Mouse (Mus musculus) liver, adult 2 months (tissue): ENCODE data around the gene Podxl2.

ENCODE experiments used
- CTCF ChIP-seq: fragments of 200-500 bp; IDR thresholded peaks from 2 replicates; pipeline ENCODE4 v1.5.1; 2011; ENCODE audit warnings: low read depth, low read length, control low read depth
- POLR2A ChIP-seq: fragments of 200-500 bp; IDR thresholded peaks from 2 replicates; pipeline ENCODE4 v1.6.1; 2011; ENCODE audit warnings: low read length, control low read depth; ENCODE audit not compliant: insufficient read depth; ENCODE audit errors: extremely low read depth

- TF ChIP-seq CTCF (no peak), POLR2A (no peak)
These were observed 57.9 kb downstream of the Podxl2 start for GRCm38 (mm10) chr6:88816913-88817312.
